Mouse (Mus musculus) olfactory bulb, adult 2 months (tissue): ENCODE data around the gene Coq10a.

Experiments used
- CTCF ChIP-seq: fragments of 200-500 bp; IDR thresholded peaks from 2 replicates; pipeline ENCODE4 v1.5.1; 2012; ENCODE audit warnings: low read depth, mild to moderate bottlenecking, low read length, moderate library complexity; ENCODE audit not compliant: insufficient read depth
- POLR2A ChIP-seq: fragments of 200-500 bp; IDR thresholded peaks from 2 replicates; pipeline ENCODE4 v1.6.1; 2012; ENCODE audit warnings: mild to moderate bottlenecking, low read depth, low read length, moderate library complexity; ENCODE audit not compliant: insufficient read depth

DNA sequence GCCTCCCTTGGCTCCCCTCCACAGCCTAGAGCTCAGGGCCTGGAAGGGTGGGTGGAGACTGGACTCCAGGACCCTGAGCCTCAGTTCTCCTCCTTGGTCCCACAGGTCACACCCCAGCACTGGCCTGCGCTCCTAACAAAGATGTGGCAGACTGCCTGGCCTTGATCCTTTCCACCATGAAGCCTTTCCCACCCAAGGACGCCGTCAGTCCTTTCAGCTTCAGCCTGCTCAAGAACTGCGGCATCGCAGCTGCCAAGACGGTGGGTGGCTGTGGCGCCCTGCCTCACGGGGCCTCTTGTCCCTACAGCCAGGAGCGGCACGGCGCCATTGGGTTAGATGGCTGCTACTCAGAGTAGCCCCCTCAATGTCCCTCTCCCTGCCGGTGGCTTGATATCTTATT, 21.6 kb upstream of the Coq10a start:
- TF ChIP-seq CTCF (no peak), POLR2A (no peak)
